Mouse (Mus musculus): ENCODE data around the gene Asprv1.

Asprv1 gene

DNA sequence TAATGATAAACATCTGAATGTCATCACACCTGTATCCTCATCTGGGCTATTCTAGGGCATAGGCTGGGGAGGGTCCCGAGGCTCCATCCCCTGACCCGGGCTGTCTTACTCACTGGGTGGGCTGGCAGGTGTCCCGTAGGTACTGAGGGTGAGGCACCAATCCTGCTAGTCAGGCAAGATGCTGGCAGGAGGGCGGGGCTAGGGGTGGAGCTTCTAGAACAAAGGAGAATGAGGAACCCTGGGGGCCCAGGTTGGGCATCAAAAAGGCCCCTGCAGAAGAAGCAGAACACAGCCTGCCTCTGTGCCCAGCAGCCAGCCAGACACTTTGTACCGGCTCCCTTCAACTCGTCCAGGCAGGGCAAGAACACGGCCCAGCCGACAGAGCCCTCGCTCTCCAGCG lies at the start of gene Asprv1:
Gene Asprv1 (plus strand): TSS at position 219 of the 400 bp plus-strand sequence.
- peaks cover 29% of the 10 kb centered on the region for H3K27me3 ChIP-seq (ENCODE audit: insufficient read depth, low read length)
- TF ChIP-seq NANOG (IDR thresholded peaks at IDR 0.05; ENCODE audit: borderline replicate concordance, low read length): no peak
- no peak for TF ChIP-seq CTCF (conservative IDR thresholded peaks at IDR 0.05; ENCODE audit: low read length)
- no peak for TF ChIP-seq POU5F1 (IDR thresholded peaks at IDR 0.05; ENCODE audit: borderline replicate concordance, low read length)
- no peaks in the 10 kb centered on the region for H3K36me3 ChIP-seq (ENCODE audit: insufficient read depth, low read length)
- peak within 1 kb of the TSS; percentile 43 for H3K4me3 ChIP-seq (replicated peaks; ENCODE audit: low read length)
- no peaks in the 10 kb centered on the region for H3K9me3 ChIP-seq (ENCODE audit: low read length)
- H3K4me1 ChIP-seq (replicated peaks; ENCODE audit: low read depth, low read length): peaks cover 64% of the 10 kb centered on the region

DNA sequence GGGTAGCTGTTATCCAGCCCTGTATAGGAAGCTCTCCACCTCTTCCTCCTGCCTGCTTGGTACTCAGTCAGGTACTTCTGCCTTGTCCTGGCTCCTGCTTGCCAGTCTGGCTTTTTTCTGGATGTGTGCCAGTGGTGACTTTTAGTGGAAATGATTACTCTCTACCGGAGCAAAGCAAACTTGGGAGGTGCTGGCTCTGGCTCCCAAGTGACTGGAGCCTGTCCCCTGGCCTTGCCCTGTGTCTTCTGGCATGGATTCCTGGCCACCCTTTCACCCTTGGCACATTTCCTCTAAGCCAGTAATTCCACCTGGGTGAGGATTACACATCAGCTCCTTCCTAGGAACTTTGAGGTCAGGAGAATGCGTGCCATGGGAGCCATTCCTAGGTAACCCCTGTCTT lies 49.6 kb upstream of the Asprv1 start:
- Histone ChIP-seq H3K36me3 (ENCODE audit: insufficient read depth, low read length) (no peaks in the 10 kb centered on the region), H3K27me3 (ENCODE audit: insufficient read depth, low read length) (0 out of 2 replicates have a peak, but pooled peaks cover 5% of the 10 kb centered on the region), H3K4me1 (replicated peaks; ENCODE audit: low read depth, low read length) (peaks cover 26% of the 10 kb centered on the region), H3K4me3 (replicated peaks; ENCODE audit: low read length) (no peak overlapping the region), H3K9me3 (ENCODE audit: low read length) (no peaks in the 10 kb centered on the region)
- no peak for TF ChIP-seq POU5F1 (IDR thresholded peaks at IDR 0.05; ENCODE audit: borderline replicate concordance, low read length)
- no peak for TF ChIP-seq CTCF (conservative IDR thresholded peaks at IDR 0.05; ENCODE audit: low read length)
- no peak for TF ChIP-seq NANOG (IDR thresholded peaks at IDR 0.05; ENCODE audit: borderline replicate concordance, low read length)

DNA sequence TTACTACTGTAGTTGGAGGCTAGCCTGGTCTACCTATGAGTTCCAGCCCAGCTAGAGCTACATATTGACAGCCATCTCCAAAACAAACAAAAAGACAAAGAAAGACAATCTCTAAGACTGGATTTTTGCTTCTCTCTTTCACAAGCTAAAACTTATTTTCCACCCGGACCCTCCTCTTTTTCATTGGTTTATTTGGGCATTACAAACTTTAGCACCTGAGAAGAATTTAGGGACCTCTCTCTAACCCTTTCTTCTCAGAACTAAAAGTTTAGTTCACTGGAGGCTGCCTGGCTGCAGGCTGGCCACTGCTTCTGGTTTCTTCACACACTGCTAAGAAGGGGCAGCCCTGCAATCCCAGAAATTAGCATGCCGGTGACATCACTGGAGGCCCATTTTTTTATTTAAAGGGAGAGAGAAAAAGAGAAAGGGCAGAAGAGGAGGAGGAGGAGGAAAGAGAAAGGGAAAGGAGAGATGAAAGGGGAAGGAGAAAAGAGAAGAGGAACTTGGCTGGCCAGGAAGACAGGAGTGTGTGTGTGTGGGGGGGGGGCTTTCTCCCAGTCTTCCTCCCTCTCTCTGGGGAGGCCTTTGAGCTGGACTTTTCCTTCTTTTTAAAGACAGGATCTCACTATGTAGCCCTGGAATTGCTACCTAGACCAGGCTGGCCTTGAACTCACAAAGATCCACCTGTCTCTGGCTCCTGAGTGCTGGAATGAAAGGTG lies 48.7 kb upstream of the Asprv1 start:
- Histone ChIP-seq H3K36me3 (ENCODE audit: insufficient read depth, low read length) (no peaks in the 10 kb centered on the region), H3K4me1 (replicated peaks; ENCODE audit: low read depth, low read length) (peaks cover 35% of the 10 kb centered on the region), H3K4me3 (replicated peaks; ENCODE audit: low read length) (no peak overlapping the region), H3K9me3 (ENCODE audit: low read length) (no peaks in the 10 kb centered on the region), H3K27me3 (ENCODE audit: insufficient read depth, low read length) (0 out of 2 replicates have a peak, but pooled peaks cover 3% of the 10 kb centered on the region)
- no peak for TF ChIP-seq NANOG (IDR thresholded peaks at IDR 0.05; ENCODE audit: borderline replicate concordance, low read length)
- TF ChIP-seq CTCF (conservative IDR thresholded peaks at IDR 0.05; ENCODE audit: low read length): no peak
- no peak for TF ChIP-seq POU5F1 (IDR thresholded peaks at IDR 0.05; ENCODE audit: borderline replicate concordance, low read length)

DNA sequence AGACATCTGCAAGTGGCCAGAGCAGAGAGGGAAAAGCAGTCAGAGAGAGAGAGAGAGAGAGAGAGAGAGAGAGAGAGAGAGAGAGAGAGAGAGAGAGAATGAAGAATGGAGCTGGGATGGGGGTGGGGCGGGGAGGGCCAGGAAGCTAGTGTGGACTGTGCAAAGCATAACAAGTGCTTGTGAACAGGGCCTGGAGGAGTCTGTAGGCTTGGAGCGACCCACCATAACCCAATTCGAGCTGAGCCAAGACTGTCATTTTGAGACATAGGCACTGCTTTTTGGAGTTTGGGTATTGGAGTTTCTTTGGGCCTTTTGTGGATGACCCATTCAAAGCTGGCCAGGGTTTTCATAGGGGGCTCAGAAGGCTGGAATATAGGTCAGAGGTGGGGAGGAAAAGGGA lies 48.0 kb upstream of the Asprv1 start:
- H3K9me3 ChIP-seq (ENCODE audit: low read length): no peaks in the 10 kb centered on the region
- peaks cover 42% of the 10 kb centered on the region for H3K4me1 ChIP-seq (replicated peaks; ENCODE audit: low read depth, low read length)
- TF ChIP-seq CTCF (conservative IDR thresholded peaks at IDR 0.05; ENCODE audit: low read length) (no peak), POU5F1 (IDR thresholded peaks at IDR 0.05; ENCODE audit: borderline replicate concordance, low read length) (no peak), NANOG (IDR thresholded peaks at IDR 0.05; ENCODE audit: borderline replicate concordance, low read length) (no peak)
- no peaks in the 10 kb centered on the region for H3K36me3 ChIP-seq (ENCODE audit: insufficient read depth, low read length)
- 0 out of 2 replicates have a peak, but pooled peaks cover 3% of the 10 kb centered on the region for H3K27me3 ChIP-seq (ENCODE audit: insufficient read depth, low read length)
- no peak overlapping the region for H3K4me3 ChIP-seq (replicated peaks; ENCODE audit: low read length)

DNA sequence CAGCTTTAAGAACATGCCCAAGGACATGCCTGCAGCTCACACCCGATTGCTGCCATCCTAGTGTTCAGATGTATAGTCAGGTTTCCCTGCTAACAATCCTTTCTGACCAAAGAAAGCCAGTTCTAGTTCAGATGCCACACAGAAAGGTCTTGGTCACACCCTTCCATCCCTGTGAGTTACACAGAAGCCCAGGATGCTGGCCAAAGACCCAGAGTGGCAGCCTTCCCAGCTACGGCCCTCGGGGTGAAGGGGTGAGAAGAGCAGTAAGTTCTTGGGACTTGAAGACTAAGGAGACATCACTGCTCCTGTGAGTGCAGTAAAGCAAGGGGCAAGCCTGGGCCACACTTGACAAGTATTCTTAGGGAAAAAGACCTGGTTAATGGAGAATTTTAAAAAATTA lies 44.8 kb upstream of the Asprv1 start:
- Histone ChIP-seq H3K36me3 (ENCODE audit: insufficient read depth, low read length) (no peaks in the 10 kb centered on the region), H3K4me3 (replicated peaks; ENCODE audit: low read length) (no peak overlapping the region), H3K9me3 (ENCODE audit: low read length) (no peaks in the 10 kb centered on the region), H3K4me1 (replicated peaks; ENCODE audit: low read depth, low read length) (peaks cover 62% of the 10 kb centered on the region), H3K27me3 (ENCODE audit: insufficient read depth, low read length) (peaks cover 6% of the 10 kb centered on the region; the same call in 1 of the 2 replicates)
- TF ChIP-seq CTCF (conservative IDR thresholded peaks at IDR 0.05; ENCODE audit: low read length) (no peak), POU5F1 (IDR thresholded peaks at IDR 0.05; ENCODE audit: borderline replicate concordance, low read length) (no peak), NANOG (IDR thresholded peaks at IDR 0.05; ENCODE audit: borderline replicate concordance, low read length) (no peak)

DNA sequence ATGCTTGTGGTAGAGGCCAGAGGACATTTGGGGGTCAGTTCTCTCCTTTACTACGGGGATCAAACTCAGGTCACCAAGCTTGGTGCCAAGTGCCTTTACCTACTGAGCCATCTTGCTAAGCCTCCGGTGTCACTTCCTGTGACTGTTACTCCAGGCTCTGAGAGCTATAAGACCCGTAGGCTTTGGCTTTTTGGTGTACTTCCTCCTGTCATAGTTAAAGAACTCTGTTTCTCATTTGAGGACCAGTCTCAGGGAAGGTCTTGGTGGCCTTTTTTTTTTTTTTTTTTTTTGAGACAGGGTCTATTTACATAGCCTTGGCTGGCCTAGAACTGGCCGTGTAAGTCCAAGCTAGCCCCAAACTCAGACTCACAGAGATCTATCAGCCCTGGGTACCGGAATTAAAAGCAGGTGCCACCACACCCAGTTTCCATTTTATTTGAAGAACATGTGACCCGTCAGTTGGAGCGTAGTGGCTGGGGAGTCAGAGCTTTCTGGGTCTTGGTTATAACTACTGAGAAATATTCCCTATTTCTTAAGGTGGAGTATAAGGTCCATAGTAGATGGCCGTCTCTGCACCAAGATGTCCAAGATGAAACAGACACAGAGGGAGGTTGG lies 44.3 kb upstream of the Asprv1 start:
- peaks cover 62% of the 10 kb centered on the region for H3K4me1 ChIP-seq (replicated peaks; ENCODE audit: low read depth, low read length)

DNA sequence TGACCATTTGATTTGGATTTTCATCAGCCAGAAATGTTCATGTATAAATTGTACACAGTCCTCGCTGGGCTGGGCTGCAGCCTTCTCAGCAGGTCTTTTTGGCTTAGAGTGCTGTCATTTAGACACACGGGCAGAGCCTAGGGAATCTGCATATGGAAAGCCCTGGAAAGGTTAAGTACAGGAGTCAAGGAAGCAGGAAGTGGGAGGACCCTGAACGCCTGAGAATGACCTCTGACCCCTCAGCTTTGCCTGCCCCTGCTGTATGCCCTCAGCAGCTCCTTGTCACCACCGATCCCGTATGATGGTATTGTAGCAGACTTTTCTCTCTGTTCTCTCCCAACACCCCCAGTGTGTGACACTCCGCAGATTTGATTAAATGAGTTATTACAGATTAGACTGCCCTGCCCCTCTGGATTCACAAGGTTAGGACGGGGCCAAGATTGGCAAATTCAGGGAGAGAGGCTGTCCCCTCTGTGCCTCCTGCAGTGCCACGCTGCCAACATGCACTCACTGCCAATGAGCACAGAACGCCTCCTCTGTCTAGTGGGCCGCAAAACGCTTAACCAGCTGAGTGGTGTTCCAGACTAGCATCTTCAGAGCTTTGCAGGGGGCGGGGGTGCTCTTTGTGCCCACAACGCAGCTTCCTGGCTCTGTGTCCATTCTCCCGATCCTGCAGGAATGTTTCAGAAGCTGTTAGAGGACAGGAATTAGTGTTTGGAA lies 43.5 kb upstream of the Asprv1 start:
- H3K4me1 ChIP-seq (replicated peaks; ENCODE audit: low read depth, low read length): peaks cover 61% of the 10 kb centered on the region
- TF ChIP-seq CTCF (conservative IDR thresholded peaks at IDR 0.05; ENCODE audit: low read length): no peak
- no peak; the same call in 1 of the 2 replicates for TF ChIP-seq POU5F1 (IDR thresholded peaks at IDR 0.05; ENCODE audit: borderline replicate concordance, low read length)
- no peak for TF ChIP-seq NANOG (IDR thresholded peaks at IDR 0.05; ENCODE audit: borderline replicate concordance, low read length)
- no peaks in the 10 kb centered on the region for H3K36me3 ChIP-seq (ENCODE audit: insufficient read depth, low read length)
- H3K9me3 ChIP-seq (ENCODE audit: low read length): no peaks in the 10 kb centered on the region
- H3K4me3 ChIP-seq (replicated peaks; ENCODE audit: low read length): peak overlapping the region; percentile 70
- H3K27me3 ChIP-seq (ENCODE audit: insufficient read depth, low read length): peaks cover 6% of the 10 kb centered on the region; the same call in 1 of the 2 replicates

More for the DNA sequence above, 44.3 kb upstream of the Asprv1 start:
- Histone ChIP-seq H3K27me3 (ENCODE audit: insufficient read depth, low read length) (peaks cover 6% of the 10 kb centered on the region; the same call in 1 of the 2 replicates), H3K4me3 (replicated peaks; ENCODE audit: low read length) (no peak overlapping the region), H3K36me3 (ENCODE audit: insufficient read depth, low read length) (no peaks in the 10 kb centered on the region), H3K9me3 (ENCODE audit: low read length) (no peaks in the 10 kb centered on the region)
- TF ChIP-seq CTCF (conservative IDR thresholded peaks at IDR 0.05; ENCODE audit: low read length) (no peak), POU5F1 (IDR thresholded peaks at IDR 0.05; ENCODE audit: borderline replicate concordance, low read length) (no peak), NANOG (IDR thresholded peaks at IDR 0.05; ENCODE audit: borderline replicate concordance, low read length) (no peak)

DNA sequence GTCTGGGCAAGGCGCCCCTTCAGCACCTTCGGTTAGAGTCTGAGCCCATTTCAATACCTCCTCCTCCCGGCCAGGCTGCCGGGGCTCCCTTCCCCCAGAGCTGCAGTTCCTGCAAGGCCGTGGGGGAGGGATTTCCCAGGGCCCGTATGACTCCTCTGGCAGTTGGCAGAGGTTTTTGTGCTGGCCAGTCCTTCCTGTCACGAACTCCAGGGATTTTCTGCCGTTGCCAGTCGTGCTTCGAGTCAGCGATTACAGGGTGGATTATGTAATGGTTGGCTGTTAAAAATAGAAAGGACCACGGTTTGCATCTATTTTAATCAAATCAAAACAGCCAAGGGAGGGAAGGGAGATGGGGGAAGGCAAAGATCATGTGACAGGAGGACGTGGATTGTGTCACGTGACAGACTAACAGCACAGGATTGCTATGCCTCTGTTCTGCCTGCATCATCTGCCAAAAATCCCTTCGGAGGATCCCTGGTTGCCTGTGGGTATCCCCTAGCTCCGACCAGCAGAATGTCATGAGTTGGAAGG lies 42.8 kb upstream of the Asprv1 start:
- Histone ChIP-seq H3K4me3 (replicated peaks; ENCODE audit: low read length) (peak overlapping the region; percentile 70), H3K36me3 (ENCODE audit: insufficient read depth, low read length) (no peaks in the 10 kb centered on the region), H3K9me3 (ENCODE audit: low read length) (no peaks in the 10 kb centered on the region), H3K4me1 (replicated peaks; ENCODE audit: low read depth, low read length) (peaks cover 56% of the 10 kb centered on the region), H3K27me3 (ENCODE audit: insufficient read depth, low read length) (peaks cover 6% of the 10 kb centered on the region; the same call in 1 of the 2 replicates)
- TF ChIP-seq POU5F1 (IDR thresholded peaks at IDR 0.05; ENCODE audit: borderline replicate concordance, low read length) (no peak), NANOG (IDR thresholded peaks at IDR 0.05; ENCODE audit: borderline replicate concordance, low read length) (no peak), CTCF (conservative IDR thresholded peaks at IDR 0.05; ENCODE audit: low read length) (no peak)

Data from E14TG2a.4 (cell line).